Mouse (Mus musculus) small intestine, adult 2 months (tissue): ENCODE measurements around the gene Pds5b. TPM values are rescaled to one million over a fixed set of nuclear protein-coding genes. Genes with fewer than 3 reads are reported as not detected.

Source experiments
- H3K27ac ChIP-seq: fragments of 200-500 bp; 2 replicates; pipeline ENCODE4 v1.5.1; 2012; ENCODE audit warnings: low read depth, low read length, control low read depth, inconsistent platforms; ENCODE audit not compliant: insufficient read depth
- H3K27me3 ChIP-seq: fragments of 200-500 bp; 2 replicates; pipeline ENCODE4 v1.6.1; 2012; ENCODE audit warnings: mild to moderate bottlenecking, moderate library complexity, low read length, inconsistent platforms; ENCODE audit not compliant: control insufficient read depth, insufficient read depth
- H3K36me3 ChIP-seq: fragments of 200-500 bp; 2 replicates; pipeline ENCODE4 v1.6.1; 2012; ENCODE audit warnings: mild to moderate bottlenecking, low read length, control low read depth, inconsistent platforms; ENCODE audit not compliant: control insufficient read depth, insufficient read depth
- H3K4me1 ChIP-seq: fragments of 200-500 bp; 2 replicates; pipeline ENCODE4 v1.6.1; 2012; ENCODE audit warnings: low read length, inconsistent platforms, mixed read lengths; ENCODE audit not compliant: control insufficient read depth, insufficient read depth, insufficient read length
- H3K4me3 ChIP-seq: fragments of 200-500 bp; 2 replicates; pipeline ENCODE4 v1.5.1; 2012; ENCODE audit warnings: low read depth, mild to moderate bottlenecking, control low read depth, inconsistent platforms, low read length, moderate library complexity
- CTCF ChIP-seq: fragments of 200-500 bp; IDR thresholded peaks from 2 replicates; pipeline ENCODE4 v1.5.1; 2012; ENCODE audit warnings: low read depth, mild to moderate bottlenecking, control low read depth, inconsistent platforms, low read length, moderate library complexity, mixed read lengths; ENCODE audit not compliant: insufficient replicate concordance, insufficient read length; ENCODE audit errors: extremely low read depth
- POLR2A ChIP-seq: fragments of 200-500 bp; IDR thresholded peaks from 2 replicates; pipeline ENCODE4 v1.6.1; 2012; ENCODE audit warnings: low read depth, mild to moderate bottlenecking, control low read depth, inconsistent platforms, low read length, moderate library complexity
- WGBS: fragments of 180-500 bp; shearing (Covaris S2); methylation state at CpG from one replicate; pipeline ENCODE4 v1.1.7; 2018; 5-methylcytosine and 5-hydroxymethylcytosine counted together
- polyA plus RNA-seq: library from polyadenylated mRNA; depleted of rRNA; stranded (reverse); fragments of >200 nt; gene quantifications from 2 replicates; pipeline ENCODE4 v1.2.3, GENCODE M21; 2012

Gene Pds5b
- polyA plus RNA-seq, 1 experiment: 1.0 TPM

GRCm38 (mm10) chr5:150772403-150772802 lies 98.9 kb downstream of the Pds5b start:
- Histone ChIP-seq H3K27me3 (no peaks in the 10 kb centered on the region), H3K4me3 (no peak overlapping the region), H3K27ac (no peak overlapping the region), H3K36me3 (no peaks in the 10 kb centered on the region), H3K4me1 (no peaks in the 10 kb centered on the region)
- TF ChIP-seq POLR2A (no peak), CTCF (no peak)
- 80% methylated on average over 5 of the region's 5 CpGs for WGBS

GRCm38 (mm10) chr5:150773083-150773482 lies 99.5 kb downstream of the Pds5b start:
- no peaks in the 10 kb centered on the region for H3K4me1 ChIP-seq
- H3K4me3 ChIP-seq: no peak overlapping the region
- H3K27ac ChIP-seq: no peak overlapping the region
- H3K27me3 ChIP-seq: no peaks in the 10 kb centered on the region
- TF ChIP-seq POLR2A: no peak
- no peak for TF ChIP-seq CTCF
- peaks cover 1% of the 10 kb centered on the region; the same call in 1 of the 2 replicates for H3K36me3 ChIP-seq

GRCm38 (mm10) chr5:150788261-150788660 lies 114.7 kb downstream of the Pds5b start:
- Histone ChIP-seq H3K4me1 (no peaks in the 10 kb centered on the region), H3K4me3 (no peak overlapping the region), H3K36me3 (peaks cover 17% of the 10 kb centered on the region), H3K27me3 (no peaks in the 10 kb centered on the region), H3K27ac (no peak overlapping the region)
- 96% methylated on average over 4 of the region's 4 CpGs for WGBS
- no peak for TF ChIP-seq CTCF
- no peak for TF ChIP-seq POLR2A

- H3K27ac ChIP-seq: no peak overlapping the region
- no peaks in the 10 kb centered on the region for H3K27me3 ChIP-seq
- no peak overlapping the region for H3K4me3 ChIP-seq
- no peak for TF ChIP-seq CTCF
- no peak for TF ChIP-seq POLR2A
- peaks cover 14% of the 10 kb centered on the region for H3K36me3 ChIP-seq
- no peaks in the 10 kb centered on the region for H3K4me1 ChIP-seq
- WGBS: 99% methylated on average over 2 of the region's 2 CpGs
Observed at GRCm38 (mm10) chr5:150789039-150789438, 115.5 kb downstream of the Pds5b start.

- Histone ChIP-seq H3K4me1 (no peaks in the 10 kb centered on the region), H3K36me3 (peaks cover 19% of the 10 kb centered on the region), H3K4me3 (no peak overlapping the region), H3K27ac (no peak overlapping the region), H3K27me3 (no peaks in the 10 kb centered on the region)
- WGBS: 87% methylated on average over 6 of the region's 6 CpGs
- TF ChIP-seq CTCF: no peak
- no peak for TF ChIP-seq POLR2A
Observed at GRCm38 (mm10) chr5:150794181-150794580, 120.6 kb downstream of the Pds5b start.

- Histone ChIP-seq H3K36me3 (peaks cover 18% of the 10 kb centered on the region), H3K4me3 (no peak overlapping the region), H3K27me3 (no peaks in the 10 kb centered on the region), H3K27ac (no peak overlapping the region), H3K4me1 (no peaks in the 10 kb centered on the region)
- TF ChIP-seq POLR2A (no peak), CTCF (no peak)
- 87% methylated on average over 2 of the region's 2 CpGs for WGBS
Observed at GRCm38 (mm10) chr5:150800056-150800455, 126.5 kb downstream of the Pds5b start.

GRCm38 (mm10) chr5:150814111-150814990 lies 140.8 kb downstream of the Pds5b start:
- Histone ChIP-seq H3K27ac (no peak overlapping the region), H3K4me1 (no peaks in the 10 kb centered on the region), H3K36me3 (no peaks in the 10 kb centered on the region), H3K27me3 (no peaks in the 10 kb centered on the region), H3K4me3 (no peak overlapping the region)
- TF ChIP-seq CTCF: no peak
- no peak for TF ChIP-seq POLR2A
- WGBS: 86% methylated on average over 13 of the region's 13 CpGs
